Mouse (Mus musculus) embryonic fibroblast, embryonic 13.5 days (primary cell): ENCODE data around the gene Hlcs.

ENCODE experiments used
- CTCF ChIP-seq: IDR thresholded peaks from 2 replicates; pipeline ENCODE4 v1.5.1; 2011; ENCODE audit warnings: mild to moderate bottlenecking, control low read depth, low read length, moderate library complexity, borderline replicate concordance; ENCODE audit not compliant: insufficient read depth
- POLR2A ChIP-seq: IDR thresholded peaks from 2 replicates; pipeline ENCODE4 v1.6.1; 2011; ENCODE audit warnings: low read depth, mild to moderate bottlenecking, control low read depth, low read length, moderate library complexity

- TF ChIP-seq CTCF (no peak), POLR2A (no peak)
Measured at GRCm38 (mm10) chr16:94335656-94336055, 22.3 kb upstream of the Hlcs start.
